Mouse (Mus musculus) A20 (cell line): ENCODE data around the gene Pard3.
A peak's percentile ranks its signal among the peaks of the same experiment; 100 is the strongest.

Experiments
- DNase-seq: peaks from one replicate; pipeline ENCODE4 v3.0.0-alpha.2; 2011; ENCODE audit warnings: low read depth, low spot score

Gene Pard3

DNA sequence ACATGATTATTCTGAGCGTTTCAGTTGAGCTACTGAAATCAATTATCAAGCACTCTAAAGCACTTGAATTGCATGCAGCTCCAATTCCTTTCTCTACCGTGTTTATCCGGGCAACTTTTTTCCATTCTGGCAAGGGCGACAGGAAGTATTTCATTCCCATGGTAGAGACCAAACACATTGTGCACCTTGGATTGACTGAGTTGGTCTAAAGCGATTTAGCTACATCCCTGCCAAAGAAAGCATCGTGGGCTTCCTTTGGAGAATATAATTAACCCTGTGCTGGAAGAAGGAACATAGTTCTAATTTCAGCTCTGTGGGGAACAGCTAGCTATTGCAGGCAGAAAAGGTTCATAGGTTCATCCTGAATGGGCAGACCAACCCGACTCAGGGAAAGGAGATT, 480.0 kb downstream of the Pard3 start:
- DNase-seq, result no peak

DNA sequence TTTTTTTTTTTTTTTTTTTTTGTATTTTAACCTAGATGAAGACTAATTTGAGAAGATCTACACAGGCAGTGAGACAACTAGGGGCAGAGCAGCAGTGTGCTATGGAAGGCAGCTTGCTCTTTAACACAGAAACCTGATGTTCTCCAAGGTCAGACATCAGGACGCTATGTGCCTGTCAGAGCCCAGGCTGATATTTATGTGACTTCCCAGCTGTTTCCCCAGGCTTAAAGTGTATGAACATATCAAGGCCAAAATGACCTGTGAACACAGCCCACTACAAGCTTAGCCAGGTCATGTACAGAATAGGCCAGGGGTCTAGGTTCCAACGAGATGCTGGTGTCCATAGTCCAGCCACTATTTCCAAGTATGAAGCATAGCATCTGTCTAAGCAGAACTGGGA, 482.5 kb downstream of the Pard3 start:
- DNase-seq, result no peak

DNA sequence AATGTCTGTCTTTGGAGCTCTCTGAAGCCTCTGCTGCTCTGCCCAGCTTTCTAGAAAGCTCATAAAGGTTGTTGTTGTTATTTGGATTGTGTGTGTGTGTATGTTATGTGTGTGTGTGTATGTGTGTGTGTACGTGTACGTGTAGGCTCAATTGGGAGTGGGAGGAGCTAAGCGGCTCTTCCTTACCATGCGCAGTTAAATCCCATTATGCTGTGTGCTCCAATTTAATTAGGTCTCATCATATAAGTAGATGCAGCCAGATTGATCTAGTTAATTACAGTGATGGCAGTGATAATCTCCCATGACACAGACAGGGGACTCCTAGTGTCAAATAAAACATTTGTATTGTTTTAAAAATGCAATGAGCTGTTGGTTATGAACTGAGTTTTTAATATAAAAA, 487.2 kb downstream of the Pard3 start:
- no peak for DNase-seq

DNA sequence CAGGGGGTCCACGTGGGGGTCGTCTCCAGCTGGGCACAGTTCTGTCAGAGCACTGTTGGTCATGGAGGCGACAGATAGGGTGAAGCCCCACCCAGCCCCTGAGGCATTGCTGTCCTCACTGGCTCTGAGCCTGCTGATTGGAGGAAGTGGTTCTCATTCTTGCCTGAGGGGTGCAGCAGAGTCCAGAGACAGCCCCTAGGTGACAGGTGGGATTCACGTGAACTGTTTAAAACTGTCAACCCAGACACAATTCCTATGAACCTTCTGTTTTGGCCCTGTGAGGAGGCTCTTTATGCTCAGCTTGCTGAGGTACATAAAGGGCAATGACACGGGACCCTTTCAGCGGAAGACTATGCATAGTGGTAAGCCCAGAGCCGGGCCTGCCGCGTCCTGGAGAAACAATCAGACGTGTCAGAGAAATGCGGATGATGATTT, 488.5 kb downstream of the Pard3 start:
- no peak for DNase-seq

DNA sequence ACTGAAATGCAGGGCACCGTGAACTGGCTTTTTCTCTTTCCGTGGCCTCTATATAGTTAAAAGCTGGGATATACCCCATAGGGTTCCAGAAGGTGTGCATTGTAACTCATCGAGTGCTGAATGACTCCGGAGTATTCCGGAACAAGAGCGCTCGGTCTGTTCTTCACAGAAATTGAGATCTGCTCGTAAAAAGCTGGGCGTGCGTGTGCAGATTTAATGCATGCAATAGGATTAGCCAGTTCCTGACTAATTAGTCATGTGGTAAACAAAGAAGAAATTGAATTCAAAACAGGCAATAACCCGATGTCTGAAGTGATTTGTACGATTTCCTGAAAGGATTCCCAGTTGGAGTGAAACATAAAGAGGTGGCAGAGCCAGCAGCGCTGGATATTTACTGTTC, 489.1 kb downstream of the Pard3 start:
- DNase-seq, result no peak

DNA sequence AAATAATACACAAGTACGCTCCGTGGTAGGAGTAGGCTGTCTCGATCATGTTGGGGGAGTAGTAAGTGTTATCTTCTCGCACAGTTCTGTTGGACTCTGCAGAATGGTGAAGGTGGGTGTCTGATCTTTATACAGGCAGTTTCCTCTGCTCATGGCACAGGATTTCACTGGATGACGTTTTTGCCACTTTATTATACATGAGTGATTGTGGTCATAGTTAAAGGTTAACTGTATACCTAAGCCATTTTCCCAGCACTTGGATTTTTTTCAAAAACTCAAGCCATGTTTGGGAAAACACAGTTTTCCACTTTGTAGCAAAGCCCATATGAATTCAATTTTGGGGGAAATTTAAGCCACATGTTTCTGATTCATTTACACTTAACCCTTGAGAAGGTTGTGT, 489.9 kb downstream of the Pard3 start:
- no peak for DNase-seq

DNA sequence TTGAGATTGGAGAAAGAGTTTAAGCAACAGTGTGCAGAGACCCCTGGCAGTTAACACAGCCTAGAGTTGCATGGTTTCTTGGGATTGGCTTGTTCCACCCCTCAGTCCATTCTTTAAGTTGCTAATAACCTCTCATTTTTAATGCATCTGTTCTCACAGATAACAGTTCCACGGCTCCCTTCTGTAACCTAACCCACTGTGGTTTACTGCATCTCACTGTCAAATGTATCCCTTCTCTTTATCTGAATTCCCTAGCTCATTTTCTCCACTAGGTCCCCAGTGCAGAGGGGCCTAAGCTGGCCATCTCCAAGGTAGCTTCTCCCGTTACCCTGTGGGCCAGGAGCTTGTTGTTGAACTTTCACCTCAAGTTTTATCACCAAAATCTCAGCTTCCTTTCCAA, 492.1 kb downstream of the Pard3 start:
- DNase-seq, result no peak

DNA sequence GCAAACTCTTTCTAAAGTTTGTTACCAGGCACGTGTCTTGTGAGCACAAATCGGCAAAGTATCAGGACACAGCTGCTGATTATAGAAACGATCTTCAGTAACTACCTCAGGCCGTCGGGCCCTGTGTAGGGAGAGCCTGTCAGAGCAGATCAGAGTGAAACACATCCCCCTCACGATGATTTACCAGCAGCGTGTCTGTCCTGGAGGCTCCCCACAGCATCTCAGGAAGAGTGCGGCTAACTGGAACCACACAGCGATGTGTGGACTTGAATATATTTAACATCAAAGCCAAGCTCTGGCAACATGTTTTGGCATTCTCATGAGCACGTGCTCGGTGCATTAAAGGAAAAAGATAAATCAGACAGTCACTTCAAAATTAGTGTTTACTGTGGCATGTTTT, 493.3 kb downstream of the Pard3 start:
- no peak for DNase-seq

DNA sequence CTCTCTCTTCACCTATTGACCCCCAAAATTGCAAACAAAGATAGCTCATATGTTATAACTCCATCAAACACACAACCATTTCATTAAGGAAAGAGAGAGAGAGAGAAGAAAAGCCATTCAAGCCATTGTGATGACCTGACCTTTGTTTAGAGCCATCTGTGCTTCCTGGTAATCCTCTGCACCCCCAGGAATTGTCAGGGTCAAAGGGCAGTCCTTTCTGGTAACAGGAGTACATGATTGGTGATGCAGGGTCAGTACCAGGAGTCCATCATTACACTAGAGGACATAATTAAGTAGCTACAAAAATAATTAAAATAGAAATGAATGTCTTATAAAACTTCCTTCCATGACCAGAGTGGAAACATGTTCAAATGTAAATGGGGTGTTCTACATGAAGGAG, 493.9 kb downstream of the Pard3 start:
- DNase-seq, result no peak

DNA sequence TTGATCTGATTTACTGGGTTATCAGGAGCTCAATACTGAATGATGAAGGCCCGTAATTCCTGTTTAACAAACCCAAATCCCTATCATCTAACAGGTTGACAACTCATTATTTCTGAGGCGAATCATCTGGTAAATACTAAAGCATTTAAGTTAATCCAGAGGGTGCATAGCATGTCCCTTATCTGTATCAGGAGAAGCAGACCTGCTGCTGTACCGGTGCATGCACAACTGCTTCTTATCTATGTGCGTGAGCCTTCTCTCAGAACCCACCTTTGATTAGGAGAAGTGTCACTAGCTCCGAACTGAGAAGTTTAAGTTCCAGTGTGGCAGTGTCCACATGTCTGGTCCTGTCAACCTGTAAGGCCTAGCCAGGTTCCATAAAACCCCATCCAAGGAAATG, 499.9 kb downstream of the Pard3 start:
- DNase-seq, result no peak

DNA sequence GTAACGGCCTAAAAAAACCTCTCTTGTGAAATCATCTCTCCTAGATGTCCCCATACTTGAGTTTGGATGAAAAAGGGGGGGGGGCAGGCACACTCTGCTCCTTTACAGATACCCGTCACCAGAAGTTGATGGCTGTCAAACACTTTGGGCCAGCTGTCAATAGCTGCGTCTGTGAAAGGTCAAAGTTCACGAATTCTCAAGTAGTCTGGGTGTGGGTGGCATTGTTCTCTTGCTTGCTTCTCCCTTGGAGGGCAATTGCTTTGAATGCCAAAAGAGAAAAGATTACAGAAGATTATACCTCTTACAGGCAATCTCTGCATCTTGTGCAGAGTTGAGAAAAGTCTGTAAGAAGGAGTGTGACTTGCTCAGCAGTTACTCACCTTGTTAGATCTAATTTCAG, 500.7 kb downstream of the Pard3 start:
- DNase-seq, result no peak

DNA sequence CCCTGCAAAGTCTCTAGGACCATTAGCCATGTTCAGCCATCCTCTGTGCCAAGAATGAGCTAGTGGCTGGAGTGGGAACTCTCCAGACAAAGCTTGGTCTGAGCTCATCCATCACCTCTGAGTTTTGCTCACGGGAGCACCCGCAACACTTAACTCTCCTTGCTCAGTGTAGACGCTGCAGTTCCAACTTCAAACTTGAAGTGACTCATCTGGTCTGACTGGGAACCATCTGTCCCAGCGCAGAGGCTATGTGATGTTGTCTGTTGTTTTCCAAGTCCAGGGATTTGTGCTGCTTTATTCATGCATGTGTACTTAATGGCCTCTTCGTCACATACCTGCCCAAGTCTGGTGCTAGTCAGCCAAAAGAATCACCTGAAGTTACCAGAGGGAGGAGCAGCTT, 505.5 kb downstream of the Pard3 start:
- no peak for DNase-seq

DNA sequence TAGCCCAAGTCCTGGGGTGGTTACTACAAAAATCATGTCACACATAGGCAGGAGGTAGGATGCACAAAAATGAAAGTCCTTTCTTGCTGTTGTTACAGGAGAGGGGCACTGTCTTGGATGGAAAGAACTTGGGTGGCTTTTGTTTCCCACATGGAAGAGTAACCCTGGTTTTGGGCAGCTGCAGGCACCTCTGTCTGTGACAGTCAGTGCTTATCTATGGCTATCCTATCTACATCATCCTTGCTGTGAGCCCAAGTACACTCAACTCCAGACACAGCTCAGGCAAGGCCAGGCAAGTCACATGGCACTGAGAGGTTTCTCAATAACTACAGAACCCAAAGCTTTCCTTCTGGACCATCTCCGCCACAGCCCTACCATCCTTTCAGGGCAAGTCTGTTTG, 506.8 kb downstream of the Pard3 start:
- no peak for DNase-seq

DNA sequence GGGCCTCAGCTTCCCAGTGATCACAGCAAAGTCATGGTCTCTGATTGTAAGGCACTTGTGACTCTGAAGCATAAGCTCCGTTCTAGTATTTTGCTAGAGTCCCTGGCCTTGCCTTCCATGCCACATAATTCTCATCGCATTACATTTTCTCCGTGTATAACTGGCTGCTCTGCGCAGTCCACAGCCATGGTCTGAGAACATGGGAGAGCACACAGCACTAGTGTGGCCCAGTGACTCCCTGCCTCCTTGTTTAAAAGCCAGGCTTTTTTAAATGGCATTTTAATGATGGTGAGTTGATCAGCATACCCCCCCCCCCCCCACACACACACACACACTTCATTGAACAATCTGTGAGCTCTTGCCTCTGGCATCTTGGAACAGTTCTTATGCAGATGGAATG, 508.8 kb downstream of the Pard3 start:
- no peak for DNase-seq

DNA sequence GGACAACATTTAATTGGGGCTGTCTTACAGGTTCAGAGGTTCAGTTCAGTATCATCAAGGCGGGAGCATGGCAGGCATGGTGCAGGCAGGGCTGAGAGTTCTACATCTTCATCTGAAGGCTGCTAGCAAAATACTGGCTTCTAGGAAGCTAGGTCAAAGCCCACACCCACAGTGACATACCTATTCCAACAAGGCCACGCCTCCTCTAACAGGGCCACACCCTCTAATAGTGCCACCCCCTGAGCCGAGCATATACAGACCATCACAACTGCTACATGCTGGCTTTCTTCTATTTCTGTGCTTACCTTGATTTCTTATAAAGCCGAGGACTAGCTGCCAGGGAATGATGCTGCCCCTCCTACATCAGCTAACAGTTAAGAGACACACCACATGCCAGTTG, 513.0 kb downstream of the Pard3 start:
- DNase-seq, result no peak

DNA sequence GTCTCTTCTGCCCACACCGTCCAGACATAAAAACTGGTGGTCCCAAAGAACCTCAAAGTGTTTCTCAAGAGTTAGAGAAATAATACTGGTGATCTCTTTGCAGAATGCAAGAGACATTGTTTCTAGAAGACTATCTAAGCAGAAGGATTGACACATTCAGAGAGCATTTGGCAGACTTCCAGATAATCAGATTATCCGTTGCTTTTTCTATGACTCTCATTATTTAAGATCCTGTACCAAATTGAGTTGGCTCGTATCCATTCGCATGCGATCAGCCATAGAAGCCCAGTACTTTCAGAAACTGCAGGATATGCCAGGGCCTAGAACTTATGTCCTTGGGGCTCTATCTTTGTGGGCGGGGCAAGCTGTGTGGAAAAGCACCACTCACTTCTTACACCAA, 514.0 kb downstream of the Pard3 start:
- no peak for DNase-seq

DNA sequence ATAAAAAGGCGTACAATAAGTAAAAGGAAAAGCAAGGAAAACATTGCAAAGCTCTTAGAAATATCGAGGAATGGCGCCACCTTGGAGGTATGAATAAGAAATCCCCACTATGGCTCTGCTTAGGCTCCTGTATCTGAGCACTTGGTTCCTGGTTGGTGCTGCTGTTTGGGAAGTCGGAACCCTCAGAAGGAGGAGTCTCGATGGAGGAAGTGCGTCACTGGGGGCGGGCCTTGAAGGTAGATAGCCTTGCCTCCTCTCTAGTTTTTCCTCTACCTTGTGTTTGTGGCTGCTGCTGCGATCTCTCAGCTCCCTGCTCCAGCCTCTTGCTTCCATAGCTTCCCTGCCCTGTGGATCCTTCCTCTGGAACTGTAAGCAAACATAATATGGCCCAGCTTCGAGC, 515.7 kb downstream of the Pard3 start:
- DNase-seq, result no peak

DNA sequence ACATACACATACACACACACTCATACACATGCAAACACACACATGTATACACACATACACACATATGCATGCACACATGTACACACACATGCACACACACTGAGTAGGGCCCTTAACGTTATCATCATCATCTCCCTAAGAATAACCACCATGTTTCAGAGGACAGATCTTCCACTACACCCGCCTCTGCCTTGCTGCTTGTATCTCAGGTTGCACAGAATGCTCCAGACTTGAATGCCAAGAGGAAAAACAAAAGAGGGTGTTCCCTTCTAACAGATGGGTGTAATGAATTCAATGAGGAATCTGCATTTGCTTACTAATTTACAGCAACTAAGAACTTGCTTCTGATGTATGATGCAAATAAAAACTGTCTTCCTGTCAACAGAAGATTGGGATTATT, 519.7 kb downstream of the Pard3 start:
- no peak for DNase-seq

DNA sequence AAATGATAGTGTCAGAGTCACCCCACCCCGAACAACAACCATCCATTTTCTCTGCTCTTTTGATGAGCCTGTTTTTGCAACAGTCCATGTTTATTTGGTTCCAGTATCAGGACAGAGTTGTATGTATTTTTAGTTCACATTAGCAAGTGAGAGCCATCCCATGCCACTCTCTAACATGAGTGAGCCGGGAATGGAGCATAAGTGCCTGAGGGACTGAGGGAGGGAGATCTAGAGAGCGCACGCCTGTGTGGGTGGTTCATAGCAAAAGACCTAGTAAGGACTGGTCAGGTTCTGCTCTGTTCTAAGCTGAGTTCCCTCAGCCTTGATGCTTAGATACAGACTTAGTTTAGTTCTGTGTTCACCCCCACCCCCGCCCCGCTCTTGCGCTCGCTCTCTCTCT, 521.9 kb downstream of the Pard3 start:
- DNase-seq, result no peak

DNA sequence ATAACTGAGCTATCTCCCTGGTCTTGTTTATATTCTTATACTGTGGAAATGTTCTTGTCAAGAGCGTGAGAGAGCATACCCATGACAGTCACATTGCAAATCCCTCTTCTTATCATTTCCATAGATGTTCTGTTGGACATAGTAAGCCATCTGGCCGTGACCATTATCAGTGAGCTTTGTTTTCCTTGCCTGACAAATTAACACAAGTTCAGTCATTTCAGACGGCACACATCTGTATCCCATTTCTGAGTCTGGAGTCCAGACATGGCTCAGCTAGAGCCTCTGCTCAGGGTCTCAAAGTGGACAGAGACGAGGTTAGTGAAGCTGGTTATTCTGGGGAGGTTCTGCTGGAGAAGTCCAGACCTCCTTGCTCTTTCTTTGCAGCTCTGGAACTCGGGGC, 523.0 kb downstream of the Pard3 start:
- no peak for DNase-seq

DNA sequence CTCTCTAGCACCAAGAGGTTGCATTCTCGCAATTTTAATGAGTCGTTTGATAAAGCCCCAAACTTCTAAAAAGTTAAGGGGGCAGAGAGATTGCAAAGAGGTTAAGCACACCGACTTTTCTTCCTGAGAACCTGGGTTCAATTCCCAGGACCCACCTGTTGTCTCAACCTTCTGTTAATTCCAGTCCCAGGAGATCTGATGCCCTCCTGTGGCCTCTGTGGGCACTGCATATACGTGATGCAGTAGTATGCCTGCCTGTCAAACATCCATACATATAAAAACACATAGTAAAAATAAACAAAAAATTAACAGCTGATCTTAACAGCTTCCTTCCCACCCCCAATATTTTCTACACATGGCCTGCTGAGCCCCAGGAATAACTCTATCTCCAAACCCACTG, 524.6 kb downstream of the Pard3 start:
- DNase-seq, result peak; percentile 9

DNA sequence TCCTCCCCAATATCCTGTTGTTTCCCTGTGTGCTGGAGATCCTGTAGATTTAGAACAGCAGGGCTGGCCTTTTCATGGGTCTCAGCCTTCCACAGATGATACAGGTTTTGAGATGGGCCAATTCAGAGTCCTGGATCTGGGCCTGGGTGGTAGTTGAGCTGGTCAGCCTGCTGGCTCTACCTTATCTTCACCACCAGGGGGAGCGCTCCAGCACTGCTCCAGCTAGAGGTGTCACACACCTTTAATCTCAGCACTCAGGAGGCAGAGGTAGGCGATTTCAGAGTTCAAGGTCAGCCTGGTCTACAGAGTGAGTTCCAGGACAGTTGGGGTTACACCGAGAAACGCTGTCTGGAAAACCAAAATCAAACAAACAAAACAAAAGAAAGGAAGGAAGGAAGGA, 525.6 kb downstream of the Pard3 start:
- DNase-seq, result peak; percentile 34

DNA sequence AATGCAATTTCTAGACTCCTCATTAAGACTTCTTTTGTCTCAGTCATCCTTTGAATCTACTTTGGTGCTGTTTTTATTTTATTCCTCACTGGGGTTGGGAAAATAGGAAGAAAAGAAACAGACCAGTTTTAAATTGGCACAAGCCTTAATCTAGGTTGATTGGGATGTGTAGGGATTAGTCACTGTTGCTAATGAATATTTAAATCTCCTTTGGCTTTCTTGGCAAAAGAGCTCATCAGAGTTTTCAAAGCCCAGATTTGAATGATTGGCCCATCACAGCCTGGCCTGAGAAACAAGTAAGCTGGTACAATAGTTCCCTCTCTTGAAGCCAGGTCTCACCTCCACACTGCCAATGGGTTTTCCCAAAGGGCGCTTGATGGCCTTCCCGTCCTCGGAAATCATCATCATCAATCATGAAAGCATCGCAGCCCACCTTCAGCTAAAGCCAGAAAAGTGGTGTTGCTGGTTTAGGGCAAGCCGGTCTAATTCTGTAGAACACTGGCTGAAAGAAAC, 527.0 kb downstream of the Pard3 start:
- DNase-seq, result no peak

DNA sequence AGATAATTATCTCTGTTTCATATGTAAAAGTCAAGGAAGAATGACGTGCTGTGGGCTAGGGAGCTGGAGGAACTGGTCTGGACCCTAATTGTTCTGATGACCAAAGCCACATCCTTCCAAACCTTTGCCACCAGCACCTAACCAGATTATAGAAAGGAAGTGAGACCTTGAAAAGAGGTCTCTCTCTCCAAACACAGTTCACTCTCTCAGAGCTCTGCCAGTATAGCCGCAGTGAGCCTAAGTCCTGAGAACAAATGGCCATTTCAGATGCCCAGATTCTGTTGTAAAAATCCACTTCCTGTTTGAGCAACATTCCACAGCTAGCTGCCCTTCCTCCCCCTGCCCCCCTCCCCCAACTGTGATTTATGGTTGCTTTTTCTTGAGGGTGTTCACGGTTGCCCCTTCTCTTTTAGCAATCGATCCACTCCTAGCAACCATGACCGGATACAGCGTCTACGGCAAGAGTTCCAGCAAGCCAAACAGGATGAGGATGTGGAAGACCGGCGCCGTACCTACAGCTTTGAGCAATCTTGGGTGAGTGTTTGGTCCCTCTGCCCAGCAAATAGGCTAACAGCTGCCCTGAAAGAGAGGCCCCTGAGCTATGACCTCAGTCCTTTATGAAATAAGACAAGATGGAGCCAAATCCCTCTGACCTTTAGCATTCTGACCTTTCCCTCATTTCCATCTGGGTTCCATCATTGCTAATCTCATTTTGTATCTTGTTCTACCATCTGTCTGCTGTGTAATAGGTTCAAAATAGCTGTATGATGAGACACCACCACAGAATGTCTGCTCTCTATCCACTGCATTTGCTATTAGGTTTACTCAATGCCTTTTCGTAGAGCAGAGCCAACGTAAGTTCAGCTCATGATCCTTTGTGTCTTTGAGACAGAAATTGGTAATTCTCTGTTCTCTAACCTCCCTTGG, 529.2 kb downstream of the Pard3 start:
- DNase-seq, result no peak
